Mouse (Mus musculus) retina, postnatal 1 day (tissue): ENCODE measurements around the gene Olfr1461.

ENCODE experiments used
- DNase-seq: peaks from one replicate; pipeline ENCODE4 v3.0.0-alpha.2; 2012

The Olfr1461 gene

DNA sequence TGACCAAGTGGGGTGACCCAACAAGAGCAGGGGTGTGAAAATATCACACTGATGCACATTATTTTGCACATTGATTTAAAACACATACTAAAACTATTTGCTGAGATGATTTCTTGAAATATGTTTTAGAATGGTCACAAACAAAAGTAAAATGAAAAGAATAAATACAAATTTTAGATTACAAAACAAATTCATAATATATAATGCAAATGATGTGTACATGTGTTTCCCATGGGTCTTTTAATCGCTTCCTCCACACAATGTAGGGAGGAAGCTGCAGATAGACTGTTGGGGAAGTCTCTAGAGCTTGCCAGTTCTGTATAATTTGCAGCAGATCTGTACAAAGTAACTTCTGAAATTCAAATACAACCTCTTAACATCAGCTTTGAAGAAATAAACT is at the start of gene Olfr1461:
Gene Olfr1461 (plus strand): TSS at position 301 of the 400 bp plus-strand sequence.
- DNase-seq, result no peak

GRCm38 (mm10) chr19:13149449-13149848 is 13.4 kb upstream of the Olfr1461 start, which contains the start of gene Olfr1459:
Olfr1459 (minus strand) TSS chr19:13149549.
- DNase-seq, result no peak

DNA sequence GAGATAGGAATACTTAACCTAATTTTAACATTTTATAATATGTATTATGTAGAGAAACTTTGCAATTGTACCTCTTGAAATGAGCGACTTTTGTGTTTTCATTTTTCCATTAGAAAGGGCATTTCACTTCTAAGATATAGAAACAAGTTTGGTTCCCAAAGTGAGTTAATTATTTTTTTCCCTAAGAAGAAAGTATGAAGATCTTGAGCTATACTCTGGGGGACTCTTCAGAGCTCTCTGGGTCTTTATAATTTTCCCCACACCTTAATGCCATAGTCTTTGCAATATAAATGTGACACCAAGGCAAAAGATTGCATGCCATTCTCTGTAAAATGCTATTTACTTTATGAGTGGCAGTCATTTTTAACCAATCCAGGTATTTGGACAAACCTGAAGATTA is 22.6 kb downstream of the Olfr1461 start, which contains the start of gene Olfr1462:
Gene Olfr1462 (plus strand): TSS at position 301 of the 400 bp plus-strand sequence.
- DNase-seq, result no peak
